Mouse (Mus musculus) lung, embryonic 14.5 days (tissue): ENCODE data around the gene Ssh2. TPM values are rescaled to one million over a fixed set of nuclear protein-coding genes. Genes with fewer than 3 reads are reported as not detected.

Source experiments
- ATAC-seq: fragments of 200-750 bp; cut with Nextera tagmentation; 2 replicates; pipeline ENCODE4 v1.8.0; 2017; ENCODE audit warnings: mild to moderate bottlenecking, moderate TSS enrichment, moderate library complexity; ENCODE audit not compliant: insufficient read depth
- DNase-seq: peaks from one replicate; pipeline ENCODE4 v3.0.0-alpha.2; 2015
- H3K27ac ChIP-seq: fragments of 300-500 bp; sonication (generic); 2 replicates; pipeline ENCODE4 v1.5.1; 2014; ENCODE audit warnings: low read depth, mild to moderate bottlenecking, moderate library complexity
- H3K27me3 ChIP-seq: fragments of 300-500 bp; sonication (generic); 2 replicates; pipeline ENCODE4 v1.6.1; 2014; ENCODE audit warnings: low read length, control low read depth; ENCODE audit not compliant: insufficient read depth
- H3K36me3 ChIP-seq: fragments of 300-500 bp; sonication (generic); 2 replicates; pipeline ENCODE4 v1.6.1; 2014; ENCODE audit warnings: control low read depth; ENCODE audit not compliant: insufficient read depth
- H3K4me1 ChIP-seq: fragments of 300-500 bp; sonication (generic); 2 replicates; pipeline ENCODE4 v1.6.1; 2014; ENCODE audit warnings: antibody characterized with exemption, control low read depth; ENCODE audit not compliant: insufficient read depth
- H3K4me2 ChIP-seq: fragments of 300-500 bp; sonication (generic); 2 replicates; pipeline ENCODE4 v1.6.1; 2014; ENCODE audit warnings: mild to moderate bottlenecking
- H3K4me3 ChIP-seq: fragments of 300-500 bp; sonication (generic); 2 replicates; pipeline ENCODE4 v1.5.1; 2014; ENCODE audit warnings: low read depth, low read length
- H3K9ac ChIP-seq: fragments of 300-500 bp; sonication (generic); 2 replicates; pipeline ENCODE4 v1.6.1; 2014
- H3K9me3 ChIP-seq: fragments of 300-500 bp; sonication (generic); 2 replicates; pipeline ENCODE4 v1.6.1; 2016; ENCODE audit warnings: low read depth, low read length, control low read depth
- CTCF ChIP-seq: IDR thresholded peaks from 2 replicates; pipeline ENCODE4 v1.5.1; 2016; ENCODE audit warnings: antibody characterized with exemption, low read depth
- WGBS: fragments of 180-500 bp; shearing (Covaris S2); extraction: QIAGEN DNeasy Blood & Tissue Kit; methylation state at CpG from one replicate; pipeline ENCODE4 v1.1.7; 2014; 5-methylcytosine and 5-hydroxymethylcytosine counted together
- polyA plus RNA-seq: library from polyadenylated mRNA; unstranded; fragments of >200 nt; fragmentation: Nextera tagmentation; extraction: Ambion mirVana; gene quantifications from 2 replicates; pipeline ENCODE4 v1.2.1, GENCODE M21; 2014

Ssh2 gene
- polyA plus RNA-seq, result 13.8 and 15.5 TPM in 2 replicates

DNA sequence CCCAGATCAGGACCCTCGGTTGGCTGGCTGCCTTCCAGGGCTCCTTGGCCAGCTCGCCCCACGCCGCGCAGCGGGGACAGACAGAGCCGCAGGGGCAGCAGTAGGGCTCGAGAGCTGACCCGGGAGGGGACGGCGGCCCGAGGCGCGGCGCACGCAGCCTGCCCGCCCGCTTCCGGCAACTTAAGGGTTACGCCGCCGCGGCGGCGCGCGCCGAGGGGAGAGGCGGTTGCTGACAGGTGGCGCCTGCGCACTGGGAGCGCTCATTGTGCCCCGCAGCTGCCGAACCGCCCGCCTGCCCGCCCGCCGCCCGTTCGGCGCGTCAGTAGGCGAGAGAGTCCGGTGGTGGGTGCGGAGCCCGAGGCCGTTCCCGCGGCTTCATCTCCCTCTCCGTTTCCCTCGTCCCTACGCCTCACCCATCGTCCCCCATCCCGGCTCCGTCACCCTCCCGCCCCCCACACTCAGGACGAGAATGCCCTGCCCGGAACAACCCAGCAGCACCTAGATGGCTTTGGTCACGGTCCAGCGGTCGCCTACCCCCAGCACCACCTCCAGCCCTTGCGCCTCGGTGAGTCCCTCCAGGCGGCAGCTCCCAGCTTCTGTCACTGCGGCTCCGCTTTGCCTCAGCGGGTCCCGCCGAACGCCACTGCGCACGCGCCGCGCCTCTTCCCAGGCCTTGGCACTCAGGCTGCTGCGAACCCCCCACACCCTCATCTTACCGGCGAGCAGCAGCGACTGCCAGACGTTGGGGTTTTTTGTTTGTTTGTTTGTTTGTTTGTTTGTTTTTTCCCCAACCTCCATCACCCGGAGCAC lies at the start of gene Ssh2:
TSS of gene Ssh2 (plus strand) at position 337 of the 810 bp plus-strand sequence.
- WGBS, result under 1% methylated on average over 72 of the region's 82 CpGs
- peak within 1 kb of the TSS; percentile 87 for H3K27ac ChIP-seq
- no peaks in the 10 kb centered on the region for H3K9me3 ChIP-seq
- DNase-seq, result peak; percentile 93
- 0 out of 2 replicates have a peak, but pooled peaks cover 6% of the 10 kb centered on the region for H3K4me1 ChIP-seq
- H3K4me3 ChIP-seq, result peak within 1 kb of the TSS; percentile 83
- ATAC-seq, result peak; percentile 91
- TF ChIP-seq CTCF, result no peak; the same call in 1 of the 2 replicates
- peak within 1 kb of the TSS; percentile 83 for H3K9ac ChIP-seq
- peak within 1 kb of the TSS; percentile 91 for H3K4me2 ChIP-seq
- no peaks in the 10 kb centered on the region for H3K27me3 ChIP-seq
- H3K36me3 ChIP-seq, result no peaks in the 10 kb centered on the region

- Histone ChIP-seq H3K36me3 (no peaks in the 10 kb centered on the region), H3K9ac (no peak overlapping the region), H3K27me3 (no peaks in the 10 kb centered on the region), H3K4me2 (no peak overlapping the region), H3K4me3 (no peak overlapping the region), H3K4me1 (no peaks in the 10 kb centered on the region), H3K9me3 (no peaks in the 10 kb centered on the region), H3K27ac (no peak overlapping the region)
- DNase-seq (no peak), ATAC-seq (no peak)
- no peak for TF ChIP-seq CTCF
- 66% methylated on average over 4 of the region's 4 CpGs for WGBS
Observed at GRCm38 (mm10) chr11:77173731-77174130, 42.4 kb upstream of the Ssh2 start.

DNA sequence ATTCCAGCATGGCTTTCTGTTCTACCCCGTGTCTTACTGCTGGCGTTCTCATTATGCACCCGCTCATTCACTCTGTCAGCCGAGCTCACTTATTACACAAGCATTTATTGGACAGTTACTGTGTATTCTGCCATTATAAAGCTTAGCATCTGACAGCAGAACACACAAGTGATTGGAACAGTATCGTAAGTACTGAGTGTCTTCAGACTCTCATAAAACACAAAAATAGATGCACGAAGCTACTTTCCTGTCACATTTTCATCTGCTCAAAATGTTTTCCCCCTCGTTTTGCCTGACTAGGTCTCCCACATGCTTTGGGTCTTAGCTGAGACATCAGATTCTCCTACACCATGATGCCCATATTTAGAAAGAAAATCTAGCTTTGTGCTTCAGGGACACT lies 41.6 kb upstream of the Ssh2 start:
- WGBS, result 61% methylated on average over 7 of the region's 7 CpGs
- no peak for TF ChIP-seq CTCF
- H3K4me1 ChIP-seq, result no peaks in the 10 kb centered on the region

GRCm38 (mm10) chr11:77179771-77180170 lies 36.3 kb upstream of the Ssh2 start:
- Histone ChIP-seq H3K4me3 (no peak overlapping the region), H3K36me3 (no peaks in the 10 kb centered on the region), H3K4me1 (no peaks in the 10 kb centered on the region), H3K9ac (no peak overlapping the region), H3K27ac (no peak overlapping the region), H3K4me2 (no peak overlapping the region), H3K9me3 (no peaks in the 10 kb centered on the region), H3K27me3 (no peaks in the 10 kb centered on the region)
- DNase-seq (no peak), ATAC-seq (no peak)
- 59% methylated on average over 3 of the region's 3 CpGs for WGBS
- TF ChIP-seq CTCF, result no peak

More for the DNA sequence above, 41.6 kb upstream of the Ssh2 start:
- H3K4me3 ChIP-seq, result no peak overlapping the region
- no peaks in the 10 kb centered on the region for H3K36me3 ChIP-seq
- DNase-seq, result no peak
- ATAC-seq, result no peak
- no peak overlapping the region for H3K4me2 ChIP-seq
- H3K27ac ChIP-seq, result no peak overlapping the region
- no peaks in the 10 kb centered on the region for H3K27me3 ChIP-seq
- no peaks in the 10 kb centered on the region for H3K9me3 ChIP-seq
- H3K9ac ChIP-seq, result no peak overlapping the region

DNA sequence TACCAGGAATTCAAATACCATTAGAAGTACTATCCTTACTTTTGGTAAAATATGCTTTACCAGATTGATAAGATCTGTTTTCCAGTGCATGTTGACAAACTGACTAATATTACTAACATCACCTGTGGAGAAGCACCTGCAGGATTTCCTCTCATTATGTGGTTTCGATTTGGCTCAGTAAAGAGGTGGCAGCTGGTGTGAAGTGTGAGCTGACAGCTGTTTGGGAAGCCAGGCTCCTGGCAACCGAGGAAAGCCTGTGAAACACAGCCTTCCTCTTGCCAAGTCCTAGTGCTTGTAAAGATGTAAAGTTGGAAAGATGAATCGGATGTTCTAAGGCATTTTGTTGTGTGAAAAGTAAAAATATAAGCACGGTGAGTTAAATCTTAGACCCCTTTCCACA lies 35.2 kb upstream of the Ssh2 start:
- no peak overlapping the region for H3K4me2 ChIP-seq
- H3K27ac ChIP-seq, result no peak overlapping the region
- DNase-seq, result peak; percentile 13
- no peaks in the 10 kb centered on the region for H3K9me3 ChIP-seq
- H3K4me1 ChIP-seq, result no peaks in the 10 kb centered on the region
- no peak for TF ChIP-seq CTCF
- H3K9ac ChIP-seq, result no peak overlapping the region
- no peaks in the 10 kb centered on the region for H3K36me3 ChIP-seq
- H3K27me3 ChIP-seq, result no peaks in the 10 kb centered on the region
- 20% methylated on average over 4 of the region's 4 CpGs for WGBS
- H3K4me3 ChIP-seq, result no peak overlapping the region
- ATAC-seq, result no peak

- no peaks in the 10 kb centered on the region for H3K9me3 ChIP-seq
- H3K27me3 ChIP-seq, result no peaks in the 10 kb centered on the region
- WGBS, result 41% methylated on average over 5 of the region's 5 CpGs
- ATAC-seq (no peak), DNase-seq (no peak)
- H3K4me3 ChIP-seq, result no peak overlapping the region
- no peaks in the 10 kb centered on the region for H3K36me3 ChIP-seq
- TF ChIP-seq CTCF, result no peak
- no peak overlapping the region for H3K9ac ChIP-seq
- H3K4me2 ChIP-seq, result no peak overlapping the region
- no peak overlapping the region for H3K27ac ChIP-seq
- no peaks in the 10 kb centered on the region for H3K4me1 ChIP-seq
Observed at GRCm38 (mm10) chr11:77181528-77181927, 34.6 kb upstream of the Ssh2 start.

DNA sequence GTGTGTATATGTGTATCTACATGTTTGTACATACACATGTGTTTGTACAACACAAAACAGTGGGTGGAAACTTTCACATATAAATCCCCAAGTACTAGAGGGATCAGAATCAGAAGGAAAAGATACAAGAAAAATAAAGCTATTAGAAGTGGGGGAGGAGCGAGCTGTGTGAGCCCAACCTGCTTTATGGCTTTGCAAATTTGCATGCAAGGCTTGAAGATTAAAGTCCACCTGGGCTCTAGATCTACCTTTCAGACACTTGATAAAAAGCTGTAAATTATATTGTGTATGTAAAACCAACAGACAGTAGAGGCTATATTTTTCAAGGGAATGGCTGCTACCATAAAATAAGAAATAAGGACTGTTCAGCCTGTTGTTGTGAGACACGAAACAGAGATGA lies 34.0 kb upstream of the Ssh2 start:
- Histone ChIP-seq H3K9ac (no peak overlapping the region), H3K4me2 (no peak overlapping the region), H3K27ac (no peak overlapping the region), H3K27me3 (no peaks in the 10 kb centered on the region), H3K4me3 (no peak overlapping the region), H3K4me1 (no peaks in the 10 kb centered on the region), H3K9me3 (no peaks in the 10 kb centered on the region), H3K36me3 (no peaks in the 10 kb centered on the region)
- WGBS, result 68% methylated on average over 2 of the region's 2 CpGs
- ATAC-seq, result no peak
- TF ChIP-seq CTCF, result no peak
- DNase-seq, result no peak
